Comparison of ENCODE assay signal across 15 mouse cellular contexts in genomic region chr2:72037357-72037756, GRCm38 (mm10).
"Had no signal": no experiment of that assay in that cellular context is flagged by ENCODE, and none has a peak within 500 bp of the region (broad histone marks: within the 10 kb centered on the region; RNA-seq: fewer than 3 reads in every experiment).

No protein-coding gene starts in this region.

- H3K27me3 ChIP-seq: stomach, embryonic 15.5 days had no signal

- H3K27ac ChIP-seq: neural tube, embryonic 15.5 days; stomach, embryonic 15.5 days; stomach, postnatal 0 days had no signal

- H3K9ac ChIP-seq: neural tube, embryonic 15.5 days; stomach, embryonic 15.5 days had no signal

- DNase-seq: retina, postnatal 1 day; right cerebral cortex, adult 18-20 months; right cerebral cortex, postnatal 14 days; right cerebral cortex, postnatal 25 days; right cerebral cortex, postnatal 4 days; spleen, adult 18-20 months; thymus, adult 18-20 months; thymus, adult 2 months; thymus, postnatal 14 days; thymus, postnatal 25 days; thymus, postnatal 36 days; thymus, postnatal 4 days had no signal

- H3K9me3 ChIP-seq: neural tube, embryonic 15.5 days; stomach, embryonic 15.5 days had no signal

- H3K4me2 ChIP-seq: neural tube, embryonic 15.5 days; stomach, embryonic 15.5 days had no signal

- H3K4me3 ChIP-seq: neural tube, embryonic 15.5 days; stomach, embryonic 15.5 days had no signal

- H3K36me3 ChIP-seq: neural tube, embryonic 15.5 days; stomach, embryonic 15.5 days had no signal
